Mouse (Mus musculus): ENCODE measurements around the gene Sh3rf1.

GRCm38 (mm10) chr8:61442988-61443387, 219.3 kb downstream of the Sh3rf1 start:
- no peak for TF ChIP-seq EP300 (IDR thresholded peaks at IDR 0.05; ENCODE audit: low read depth)
- no peak for TF ChIP-seq CTCF (IDR thresholded peaks at IDR 0.05; ENCODE audit: low read depth)

All from liver, postnatal 0 days (tissue).